Mouse (Mus musculus) MEL (cell line): ENCODE data around the gene Otoa. TPM values are rescaled to one million over a fixed set of nuclear protein-coding genes. Genes with fewer than 3 reads are reported as not detected.

ENCODE experiments used
- DNase-seq: peaks from one replicate; pipeline ENCODE4 v3.0.0; 2011; ENCODE audit warnings: low read depth, low spot score
- H3K27ac ChIP-seq: 2 replicates; pipeline ENCODE4 v1.5.1; 2012; ENCODE audit warnings: low read depth, mild to moderate bottlenecking, control low read depth, low read length, moderate library complexity; ENCODE audit not compliant: control insufficient read depth
- H3K27me3 ChIP-seq, 2 experiments: fragments of 150-350 bp in 1 of 2; sonication (generic) in 1 of 2; 2 replicates each; pipeline ENCODE4 v1.6.1; 2012; ENCODE audit warnings: low read length in 2 of 2, mild to moderate bottlenecking in 2 of 2, improper control_type of control experiment in 1 of 2, moderate library complexity in 1 of 2; ENCODE audit not compliant: insufficient read depth in 2 of 2, control insufficient read depth in 1 of 2
- H3K36me3 ChIP-seq, 2 experiments: 2 replicates each; pipeline ENCODE4 v1.6.1; 2012 to 2014; ENCODE audit warnings: low read length in 2 of 2, improper control_type of control experiment in 1 of 2, inconsistent platforms in 1 of 2, mild to moderate bottlenecking in 1 of 2; ENCODE audit not compliant: insufficient read depth in 2 of 2, control insufficient read depth in 1 of 2
- H3K4me1 ChIP-seq, 2 experiments: fragments of 150-350 bp in 1 of 2; sonication (generic) in 1 of 2; 2 replicates each; pipeline ENCODE4 v1.6.1; 2012; ENCODE audit warnings: low read length in 2 of 2, improper control_type of control experiment in 1 of 2, mild to moderate bottlenecking in 1 of 2; ENCODE audit not compliant: insufficient read depth in 2 of 2, control insufficient read depth in 1 of 2
- H3K4me3 ChIP-seq, 2 experiments: fragments of 150-350 bp in 1 of 2; sonication (generic) in 1 of 2; 2 replicates each; pipeline ENCODE4 v1.5.1; 2012; ENCODE audit warnings: low read depth in 2 of 2, low read length in 2 of 2, mild to moderate bottlenecking in 2 of 2, moderate library complexity in 2 of 2, control low read depth in 1 of 2, improper control_type of control experiment in 1 of 2; ENCODE audit not compliant: control insufficient read depth in 1 of 2, insufficient read depth in 1 of 2
- H3K79me2 ChIP-seq: 2 replicates; pipeline ENCODE4 v1.6.1; 2012; ENCODE audit warnings: mild to moderate bottlenecking, low read length, moderate library complexity; ENCODE audit not compliant: control insufficient read depth, poor library complexity, insufficient read depth
- H3K9ac ChIP-seq: 2 replicates; pipeline ENCODE4 v1.6.1; 2012; ENCODE audit warnings: low read depth, mild to moderate bottlenecking, control low read depth, low read length, moderate library complexity; ENCODE audit not compliant: control insufficient read depth, poor library complexity, severe bottlenecking
- H3K9me3 ChIP-seq: fragments of 150-350 bp; sonication (generic); replicated peaks from 2 replicates; pipeline ENCODE4 v1.6.1; 2012; ENCODE audit warnings: mild to moderate bottlenecking, low read length, improper control_type of control experiment, moderate library complexity; ENCODE audit not compliant: insufficient read depth
- CHD1 ChIP-seq: IDR thresholded peaks from 2 replicates; pipeline ENCODE4 v1.6.1; 2012; ENCODE audit warnings: low read depth, mild to moderate bottlenecking, inconsistent platforms, low read length, improper control_type of control experiment
- CHD2 ChIP-seq: IDR thresholded peaks from 2 replicates; pipeline ENCODE4 v1.6.1; 2011; ENCODE audit warnings: low read length, improper control_type of control experiment
- CTCF ChIP-seq, 3 experiments: IDR thresholded peaks in 2 of 3; conservative IDR thresholded peaks in 1 of 3; 2 replicates each; pipeline ENCODE4 v1.5.1; 2011 to 2012; ENCODE audit warnings: low read length in 3 of 3, low read depth in 2 of 3, mild to moderate bottlenecking in 2 of 3, improper control_type of control experiment in 1 of 3, inconsistent platforms in 1 of 3, mixed read lengths in 1 of 3, moderate library complexity in 1 of 3; ENCODE audit not compliant: control insufficient read depth in 1 of 3, insufficient read depth in 1 of 3, poor library complexity in 1 of 3, severe bottlenecking in 1 of 3
- E2F4 ChIP-seq: IDR thresholded peaks from 2 replicates; pipeline ENCODE4 v1.6.1; 2011; ENCODE audit warnings: low read depth, low read length, improper control_type of control experiment, borderline replicate concordance
- ELF1 ChIP-seq: IDR thresholded peaks from 2 replicates; pipeline ENCODE4 v1.6.1; 2014; ENCODE audit warnings: low read depth, mild to moderate bottlenecking, inconsistent platforms, low read length, improper control_type of control experiment, moderate library complexity
- GABPA ChIP-seq: IDR thresholded peaks from 2 replicates; pipeline ENCODE4 v1.6.1; 2012; ENCODE audit warnings: low read depth, mild to moderate bottlenecking, inconsistent platforms, low read length, improper control_type of control experiment, moderate library complexity
- GATA1 ChIP-seq: IDR thresholded peaks from 2 replicates; pipeline ENCODE4 v1.6.1; 2011; ENCODE audit warnings: low read depth, low read length, improper control_type of control experiment
- HCFC1 ChIP-seq: IDR thresholded peaks from 2 replicates; pipeline ENCODE4 v1.6.1; 2012; ENCODE audit warnings: low read depth, mild to moderate bottlenecking, inconsistent platforms, low read length, improper control_type of control experiment, moderate library complexity
- KAT2A ChIP-seq: conservative IDR thresholded peaks from 2 replicates; pipeline ENCODE4 v1.6.1; 2012; ENCODE audit warnings: low read depth, low read length, improper control_type of control experiment, inconsistent platforms
- MAZ ChIP-seq: IDR thresholded peaks from 2 replicates; pipeline ENCODE4 v1.6.1; 2012; ENCODE audit warnings: low read depth, mild to moderate bottlenecking, inconsistent platforms, low read length, improper control_type of control experiment
- MEF2A ChIP-seq: IDR thresholded peaks from 2 replicates; pipeline ENCODE4 v1.6.1; 2014; ENCODE audit warnings: low read depth, mild to moderate bottlenecking, inconsistent platforms, low read length, improper control_type of control experiment; ENCODE audit not compliant: poor library complexity, insufficient replicate concordance, severe bottlenecking; ENCODE audit errors: extremely low read depth
- MYB ChIP-seq: IDR thresholded peaks from 2 replicates; pipeline ENCODE4 v1.6.1; 2011; ENCODE audit warnings: mild to moderate bottlenecking, low read depth, low read length, improper control_type of control experiment
- MYC ChIP-seq: IDR thresholded peaks from 2 replicates; pipeline ENCODE4 v1.6.1; 2011; ENCODE audit warnings: low read depth, mild to moderate bottlenecking, low read length, improper control_type of control experiment, moderate library complexity
- NELFE ChIP-seq: IDR thresholded peaks from 2 replicates; pipeline ENCODE4 v1.6.1; 2011; ENCODE audit warnings: low read depth, low read length, improper control_type of control experiment
- NRF1 ChIP-seq: IDR thresholded peaks from 2 replicates; pipeline ENCODE4 v1.6.1; 2014; ENCODE audit warnings: low read depth, mild to moderate bottlenecking, inconsistent platforms, low read length, improper control_type of control experiment, moderate library complexity; ENCODE audit not compliant: poor library complexity, insufficient read depth, severe bottlenecking
- POLR2A ChIP-seq, 2 experiments: IDR thresholded peaks; 2 replicates each; pipeline ENCODE4 v1.6.1; 2011 to 2012; ENCODE audit warnings: low read length in 2 of 2, mild to moderate bottlenecking in 2 of 2, control low read depth in 1 of 2, improper control_type of control experiment in 1 of 2, low read depth in 1 of 2, moderate library complexity in 1 of 2; ENCODE audit not compliant: control insufficient read depth in 1 of 2, insufficient read depth in 1 of 2, poor library complexity in 1 of 2
- POLR2AphosphoS5 ChIP-seq: IDR thresholded peaks from 2 replicates; pipeline ENCODE4 v1.6.1; 2012; ENCODE audit warnings: low read depth, borderline replicate concordance, mild to moderate bottlenecking, inconsistent platforms, low read length, moderate library complexity, mixed read lengths
- RCOR1 ChIP-seq: IDR thresholded peaks from 2 replicates; pipeline ENCODE4 v1.6.1; 2012; ENCODE audit warnings: low read depth, mild to moderate bottlenecking, inconsistent platforms, low read length, improper control_type of control experiment
- SIN3A ChIP-seq: IDR thresholded peaks from 2 replicates; pipeline ENCODE4 v1.6.1; 2012; ENCODE audit warnings: low read length, improper control_type of control experiment, inconsistent platforms
- TBP ChIP-seq: IDR thresholded peaks from 2 replicates; pipeline ENCODE4 v1.8.0; 2011; ENCODE audit warnings: low read depth, low read length, improper control_type of control experiment
- TCF12 ChIP-seq: IDR thresholded peaks from 2 replicates; pipeline ENCODE4 v1.6.1; 2014; ENCODE audit warnings: low read depth, mild to moderate bottlenecking, inconsistent platforms, low read length, improper control_type of control experiment, moderate library complexity
- USF1 ChIP-seq: IDR thresholded peaks from 2 replicates; pipeline ENCODE4 v1.6.1; 2014; ENCODE audit warnings: low read depth, mild to moderate bottlenecking, inconsistent platforms, low read length, improper control_type of control experiment, moderate library complexity
- USF2 ChIP-seq, 2 experiments: IDR thresholded peaks; 2 replicates each; pipeline ENCODE4 v1.6.1; 2011 to 2012; ENCODE audit warnings: improper control_type of control experiment in 2 of 2, low read length in 2 of 2, borderline replicate concordance in 1 of 2, inconsistent platforms in 1 of 2, low read depth in 1 of 2, mild to moderate bottlenecking in 1 of 2; ENCODE audit not compliant: insufficient read depth in 1 of 2
- polyA plus RNA-seq, 2 experiments: library from polyadenylated mRNA; stranded (reverse) in 1 of 2; unstranded in 1 of 2; fragments of >175 nt in 1 of 2; fragments of >200 nt in 1 of 2; gene quantifications; 2 replicates each; pipeline versions ENCODE4 v1.2.1 to v1.2.4; 2012; ENCODE audit warnings: low replicate concordance in 2 of 2, low read depth in 1 of 2; ENCODE audit not compliant: insufficient read length in 2 of 2, insufficient read depth in 1 of 2, missing spikeins in 1 of 2
- total RNA-seq: library from RNA; depleted of rRNA; stranded (reverse); fragments of 300-350 nt; gene quantifications from 2 replicates; pipeline ENCODE4 v1.2.3, GENCODE M21; 2012

Gene Otoa
- total and polyA plus RNA-seq, 3 experiments: 0.04 to 0.23 TPM; not detected in 1

DNA sequence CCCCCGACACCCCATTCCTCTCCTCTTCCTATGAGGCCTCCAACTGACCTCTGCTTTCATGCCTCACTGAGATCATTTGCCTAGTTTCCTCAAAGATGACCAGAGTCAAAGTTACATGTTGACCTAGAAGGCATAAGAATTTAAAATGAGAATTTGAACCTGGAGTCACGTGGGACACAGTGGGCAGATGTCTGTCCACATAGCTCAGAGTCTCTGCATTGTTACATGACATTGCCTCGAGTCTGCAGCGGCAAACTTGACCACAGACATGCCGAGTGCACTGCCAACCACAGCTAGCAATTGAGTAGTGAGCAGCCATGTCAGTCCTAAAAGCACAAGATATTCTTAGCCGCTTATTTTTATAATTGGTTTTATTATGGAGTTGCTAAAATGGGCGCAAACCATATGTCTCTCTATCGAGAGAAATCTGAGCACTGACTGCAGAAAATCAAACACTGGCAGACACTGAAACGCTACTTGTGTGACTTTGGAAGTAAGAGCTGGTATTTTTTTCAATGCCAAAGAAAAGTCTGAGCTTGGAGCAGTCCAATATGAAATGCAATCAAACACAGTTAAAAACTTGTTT lies 105.8 kb downstream of the Otoa start:
- Histone ChIP-seq H3K4me3 (no peak overlapping the region), H3K27ac (no peak overlapping the region), H3K9ac (no peak overlapping the region), H3K27me3 (no peaks in the 10 kb centered on the region), H3K9me3 (no peaks in the 10 kb centered on the region), H3K4me1 (no peaks in the 10 kb centered on the region), H3K36me3 (no peaks in the 10 kb centered on the region), H3K79me2 (no peaks in the 10 kb centered on the region)
- TF ChIP-seq MAZ: no peak
- no peak for DNase-seq

DNA sequence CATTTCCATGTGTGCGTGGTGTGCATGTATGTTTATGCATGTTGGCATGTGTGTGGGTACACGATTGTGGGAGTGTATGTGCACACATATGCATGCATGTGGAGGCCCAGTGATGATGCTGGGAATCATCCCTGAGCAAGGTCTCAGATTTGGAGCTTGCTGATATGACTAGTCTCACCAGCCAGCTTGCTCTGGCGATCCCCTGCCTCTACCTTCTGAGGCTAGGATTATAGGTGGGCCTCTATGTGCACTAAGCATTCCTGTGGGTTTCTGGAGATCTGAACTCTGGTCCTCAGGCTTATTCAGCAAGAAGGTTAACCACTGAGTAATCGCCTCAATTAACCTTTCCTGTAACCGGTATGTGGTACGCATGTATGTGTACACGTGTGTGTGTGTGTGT lies 107.5 kb downstream of the Otoa start:
- no peaks in the 10 kb centered on the region for H3K4me1 ChIP-seq
- no peak overlapping the region for H3K9ac ChIP-seq
- no peak overlapping the region for H3K27ac ChIP-seq
- H3K36me3 ChIP-seq: no peaks in the 10 kb centered on the region
- no peak for DNase-seq
- H3K9me3 ChIP-seq: no peaks in the 10 kb centered on the region
- no peaks in the 10 kb centered on the region for H3K79me2 ChIP-seq
- no peaks in the 10 kb centered on the region for H3K27me3 ChIP-seq
- H3K4me3 ChIP-seq: no peak overlapping the region
- TF ChIP-seq HCFC1: no peak
- TF ChIP-seq USF1: no peak
- TF ChIP-seq TBP: no peak
- TF ChIP-seq TCF12: no peak
- no peak for TF ChIP-seq POLR2A (IDR thresholded peaks at IDR 0.05; ENCODE audit: control insufficient read depth in 1 of 2, insufficient read depth in 1 of 2, low read depth in 1 of 2, low read length in 2 of 2, poor library complexity in 1 of 2)
- TF ChIP-seq SIN3A: no peak
- no peak for TF ChIP-seq GATA1
- TF ChIP-seq RCOR1: no peak
- TF ChIP-seq CHD2: no peak
- TF ChIP-seq USF2 (IDR thresholded peaks at IDR 0.05; ENCODE audit: borderline replicate concordance in 1 of 2, insufficient read depth in 1 of 2, low read depth in 1 of 2, low read length in 2 of 2): no peak
- TF ChIP-seq NRF1: no peak
- no peak for TF ChIP-seq E2F4

DNA sequence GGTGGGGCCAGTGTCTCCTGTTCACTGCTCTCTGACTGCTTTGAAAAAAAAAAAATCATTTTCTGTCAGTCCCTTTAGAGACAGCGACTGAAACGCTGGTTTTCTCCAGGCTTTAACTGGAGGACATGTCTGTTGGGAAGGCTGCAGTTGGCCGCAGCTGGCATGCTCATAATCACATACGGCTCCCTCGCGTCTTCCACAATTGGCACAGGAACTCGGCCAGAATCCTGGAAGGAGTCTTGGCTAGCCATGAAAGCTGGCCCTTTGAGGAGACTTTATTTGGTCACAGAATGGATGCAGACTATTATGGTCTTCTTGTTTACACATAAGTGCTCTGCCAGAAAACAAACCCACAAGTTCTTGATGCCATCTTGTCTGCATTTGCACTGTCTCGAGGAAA lies 117.5 kb downstream of the Otoa start:
- no peak for TF ChIP-seq RCOR1
- no peak for TF ChIP-seq POLR2AphosphoS5
- no peak for TF ChIP-seq MYC
- no peak for TF ChIP-seq NELFE
- TF ChIP-seq ELF1: no peak
- TF ChIP-seq GABPA: no peak
- no peak for TF ChIP-seq TCF12
- TF ChIP-seq MYB: no peak
- TF ChIP-seq MAZ: no peak
- TF ChIP-seq USF1: no peak
- no peak for TF ChIP-seq KAT2A
- no peak for TF ChIP-seq CTCF (IDR thresholded peaks at IDR 0.05 in 2 of 3, conservative IDR thresholded peaks at IDR 0.05 in 1 of 3; ENCODE audit: control insufficient read depth in 1 of 3, insufficient read depth in 1 of 3, low read depth in 2 of 3, low read length in 3 of 3, poor library complexity in 1 of 3, severe bottlenecking in 1 of 3)
- TF ChIP-seq MEF2A: no peak
- no peak for TF ChIP-seq CHD1
- TF ChIP-seq NRF1: no peak
- H3K27ac ChIP-seq: no peak overlapping the region
- no peaks in the 10 kb centered on the region for H3K4me1 ChIP-seq
- no peak for DNase-seq
- no peaks in the 10 kb centered on the region for H3K79me2 ChIP-seq
- no peak overlapping the region for H3K9ac ChIP-seq
- no peaks in the 10 kb centered on the region for H3K9me3 ChIP-seq
- no peaks in the 10 kb centered on the region for H3K36me3 ChIP-seq
- no peaks in the 10 kb centered on the region; a peak in 1 of 4 replicates for H3K27me3 ChIP-seq
- H3K4me3 ChIP-seq: no peak overlapping the region
